Mouse (Mus musculus) stomach, postnatal 0 days (tissue): ENCODE results near the gene Fyn.

Source experiments
- CTCF ChIP-seq: IDR thresholded peaks from 2 replicates; pipeline ENCODE4 v1.5.1; 2016; ENCODE audit warnings: antibody characterized with exemption, low read depth, mild to moderate bottlenecking, moderate library complexity
- EP300 ChIP-seq: optimal IDR thresholded peaks from 2 replicates; pipeline ENCODE3; 2016; ENCODE audit warnings: antibody characterized with exemption

GRCm38 (mm10) chr10:39328661-39329060 is 40.0 kb upstream of the Fyn start:
- TF ChIP-seq CTCF (no peak), EP300 (no peak)
